Mouse (Mus musculus) hindbrain, embryonic 10.5 days (tissue): ENCODE measurements around the gene Marc1. TPM values are rescaled to one million over a fixed set of nuclear protein-coding genes. Genes with fewer than 3 reads are reported as not detected.

Experiments
- DNase-seq: peaks from one replicate; pipeline ENCODE4 v3.0.0-alpha.2; 2017; ENCODE audit warnings: low spot score
- H3K27ac ChIP-seq: fragments of 300-500 bp; sonication (generic); 2 replicates; pipeline ENCODE4 v1.5.1; 2016; ENCODE audit warnings: mild to moderate bottlenecking, moderate library complexity
- H3K27me3 ChIP-seq: fragments of 300-500 bp; sonication (generic); 2 replicates; pipeline ENCODE4 v1.6.1; 2016; ENCODE audit warnings: mild to moderate bottlenecking; ENCODE audit not compliant: poor library complexity, insufficient read depth, severe bottlenecking
- H3K36me3 ChIP-seq: fragments of 300-500 bp; sonication (generic); 2 replicates; pipeline ENCODE4 v1.6.1; 2016; ENCODE audit warnings: mild to moderate bottlenecking, moderate library complexity
- H3K4me1 ChIP-seq: fragments of 300-500 bp; sonication (generic); replicated peaks from 2 replicates; pipeline ENCODE4 v1.6.1; 2016; ENCODE audit warnings: mild to moderate bottlenecking
- H3K4me3 ChIP-seq: fragments of 300-500 bp; sonication (generic); 2 replicates; pipeline ENCODE4 v1.5.1; 2016; ENCODE audit warnings: mild to moderate bottlenecking, moderate library complexity
- H3K9me3 ChIP-seq: fragments of 300-500 bp; sonication (generic); 2 replicates; pipeline ENCODE4 v1.6.1; 2016; ENCODE audit warnings: mild to moderate bottlenecking, moderate library complexity
- WGBS: fragments of 180-500 bp; shearing (Covaris S2); methylation state at CpG from one replicate; pipeline ENCODE4 v1.1.7; 2016; 5-methylcytosine and 5-hydroxymethylcytosine counted together
- polyA plus RNA-seq: library from polyadenylated mRNA; unstranded; fragments of >200 nt; fragmentation: Nextera tagmentation; extraction: Ambion mirVana; gene quantifications from 2 replicates; pipeline ENCODE4 v1.2.1, GENCODE M21; 2016

The Marc1 gene
- polyA plus RNA-seq, 1 experiment from 2014 or later: not detected

- H3K9me3 ChIP-seq: no peaks in the 10 kb centered on the region
- no peak overlapping the region for H3K27ac ChIP-seq
- DNase-seq: no peak
- WGBS: 31% methylated on average over 22 of the region's 22 CpGs
- H3K4me1 ChIP-seq: peaks cover 6% of the 10 kb centered on the region; the same call in 1 of the 2 replicates
- H3K36me3 ChIP-seq: no peaks in the 10 kb centered on the region
- H3K27me3 ChIP-seq: peaks cover 14% of the 10 kb centered on the region
- no peak overlapping the region for H3K4me3 ChIP-seq
These were observed 33.9 kb downstream of the Marc1 start for GRCm38 (mm10) chr1:184777061-184777795.

- Histone ChIP-seq H3K4me3 (no peak overlapping the region), H3K27me3 (peaks cover 27% of the 10 kb centered on the region), H3K36me3 (no peaks in the 10 kb centered on the region), H3K9me3 (no peaks in the 10 kb centered on the region), H3K27ac (no peak overlapping the region), H3K4me1 (peaks cover 10% of the 10 kb centered on the region; the same call in 1 of the 2 replicates)
- WGBS: 52% methylated on average over 9 of the region's 9 CpGs
- no peak for DNase-seq
These were observed 35.8 kb downstream of the Marc1 start for GRCm38 (mm10) chr1:184775289-184775688.

- Histone ChIP-seq H3K27ac (no peak overlapping the region), H3K27me3 (peaks cover 25% of the 10 kb centered on the region), H3K4me1 (peaks cover 4% of the 10 kb centered on the region; the same call in 1 of the 2 replicates), H3K9me3 (no peaks in the 10 kb centered on the region), H3K36me3 (no peaks in the 10 kb centered on the region), H3K4me3 (peak overlapping the region; percentile 18)
- WGBS: 11% methylated on average over 9 of the region's 9 CpGs
- DNase-seq: no peak
These were observed 39.2 kb downstream of the Marc1 start for GRCm38 (mm10) chr1:184771891-184772249.

- H3K4me1 ChIP-seq: peaks cover 4% of the 10 kb centered on the region; the same call in 1 of the 2 replicates
- H3K27ac ChIP-seq: no peak overlapping the region
- H3K36me3 ChIP-seq: no peaks in the 10 kb centered on the region
- WGBS: 30% methylated on average over 18 of the region's 18 CpGs
- peak; percentile 81 for DNase-seq
- H3K27me3 ChIP-seq: peaks cover 20% of the 10 kb centered on the region
- H3K9me3 ChIP-seq: no peaks in the 10 kb centered on the region
- H3K4me3 ChIP-seq: 0 out of 2 replicates have a peak overlapping the region, but pooled peaks have one; percentile 18
These were observed 39.8 kb downstream of the Marc1 start for GRCm38 (mm10) chr1:184771202-184771890.

GRCm38 (mm10) chr1:184763866-184764265 is 47.2 kb downstream of the Marc1 start:
- no peaks in the 10 kb centered on the region for H3K9me3 ChIP-seq
- no peaks in the 10 kb centered on the region for H3K27me3 ChIP-seq
- 47% methylated on average over 3 of the region's 3 CpGs for WGBS
- no peak for DNase-seq
- no peak overlapping the region for H3K27ac ChIP-seq
- no peaks in the 10 kb centered on the region for H3K4me1 ChIP-seq
- H3K4me3 ChIP-seq: no peak overlapping the region
- H3K36me3 ChIP-seq: no peaks in the 10 kb centered on the region

GRCm38 (mm10) chr1:184762941-184763340 is 48.2 kb downstream of the Marc1 start:
- WGBS: 74% methylated on average over 5 of the region's 5 CpGs
- Histone ChIP-seq H3K4me1 (no peaks in the 10 kb centered on the region), H3K9me3 (no peaks in the 10 kb centered on the region), H3K36me3 (no peaks in the 10 kb centered on the region), H3K27ac (no peak overlapping the region), H3K4me3 (no peak overlapping the region), H3K27me3 (no peaks in the 10 kb centered on the region)
- no peak for DNase-seq

- Histone ChIP-seq H3K4me3 (no peak overlapping the region), H3K27ac (no peak overlapping the region), H3K36me3 (no peaks in the 10 kb centered on the region), H3K9me3 (no peaks in the 10 kb centered on the region), H3K4me1 (no peaks in the 10 kb centered on the region), H3K27me3 (no peaks in the 10 kb centered on the region)
- DNase-seq: no peak
- 85% methylated on average over 4 of the region's 4 CpGs for WGBS
These were observed 49.1 kb downstream of the Marc1 start for GRCm38 (mm10) chr1:184761988-184762387.

- no peaks in the 10 kb centered on the region for H3K9me3 ChIP-seq
- WGBS: 96% methylated on average over 5 of the region's 5 CpGs
- no peak overlapping the region for H3K27ac ChIP-seq
- DNase-seq: no peak
- no peaks in the 10 kb centered on the region for H3K36me3 ChIP-seq
- H3K4me3 ChIP-seq: no peak overlapping the region
- no peaks in the 10 kb centered on the region for H3K27me3 ChIP-seq
- peaks cover 10% of the 10 kb centered on the region; the same call in 1 of the 2 replicates for H3K4me1 ChIP-seq
These were observed 58.4 kb downstream of the Marc1 start for GRCm38 (mm10) chr1:184752671-184753070.

GRCm38 (mm10) chr1:184750114-184750664 is 60.9 kb downstream of the Marc1 start:
- Histone ChIP-seq H3K9me3 (no peaks in the 10 kb centered on the region), H3K27me3 (no peaks in the 10 kb centered on the region), H3K4me3 (no peak overlapping the region), H3K36me3 (no peaks in the 10 kb centered on the region), H3K4me1 (no peaks in the 10 kb centered on the region), H3K27ac (no peak overlapping the region)
- DNase-seq: no peak
- WGBS: 86% methylated on average over 11 of the region's 11 CpGs

GRCm38 (mm10) chr1:184748692-184749152 is 62.4 kb downstream of the Marc1 start:
- H3K4me1 ChIP-seq: peaks cover 4% of the 10 kb centered on the region
- H3K36me3 ChIP-seq: no peaks in the 10 kb centered on the region
- 0 out of 2 replicates have a peak, but pooled peaks cover 3% of the 10 kb centered on the region for H3K27me3 ChIP-seq
- no peak overlapping the region for H3K4me3 ChIP-seq
- DNase-seq: no peak
- no peaks in the 10 kb centered on the region for H3K9me3 ChIP-seq
- 77% methylated on average over 14 of the region's 14 CpGs for WGBS
- H3K27ac ChIP-seq: no peak overlapping the region

GRCm38 (mm10) chr1:184737876-184738479 is 73.1 kb downstream of the Marc1 start:
- no peaks in the 10 kb centered on the region for H3K9me3 ChIP-seq
- H3K36me3 ChIP-seq: no peaks in the 10 kb centered on the region
- peak; percentile 59 for DNase-seq
- H3K27ac ChIP-seq: no peak overlapping the region
- H3K4me3 ChIP-seq: no peak overlapping the region
- 4% methylated on average over 14 of the region's 14 CpGs for WGBS
- peaks cover 6% of the 10 kb centered on the region for H3K4me1 ChIP-seq
- peaks cover 78% of the 10 kb centered on the region for H3K27me3 ChIP-seq

GRCm38 (mm10) chr1:184737228-184737627 is 73.9 kb downstream of the Marc1 start:
- Histone ChIP-seq H3K9me3 (no peaks in the 10 kb centered on the region), H3K27me3 (peaks cover 83% of the 10 kb centered on the region), H3K36me3 (no peaks in the 10 kb centered on the region), H3K4me3 (no peak overlapping the region), H3K4me1 (peaks cover 10% of the 10 kb centered on the region), H3K27ac (no peak overlapping the region)
- 31% methylated on average over 2 of the region's 2 CpGs for WGBS
- DNase-seq: no peak
